Mouse (Mus musculus): ENCODE measurements at regions not wholly inside any gene's neighbourhood (a gene's known extent, or its start where the extent isn't known, plus 50 kb on each side); places are given as distances from the start of the nearest gene placed in this dataset.

DNA sequence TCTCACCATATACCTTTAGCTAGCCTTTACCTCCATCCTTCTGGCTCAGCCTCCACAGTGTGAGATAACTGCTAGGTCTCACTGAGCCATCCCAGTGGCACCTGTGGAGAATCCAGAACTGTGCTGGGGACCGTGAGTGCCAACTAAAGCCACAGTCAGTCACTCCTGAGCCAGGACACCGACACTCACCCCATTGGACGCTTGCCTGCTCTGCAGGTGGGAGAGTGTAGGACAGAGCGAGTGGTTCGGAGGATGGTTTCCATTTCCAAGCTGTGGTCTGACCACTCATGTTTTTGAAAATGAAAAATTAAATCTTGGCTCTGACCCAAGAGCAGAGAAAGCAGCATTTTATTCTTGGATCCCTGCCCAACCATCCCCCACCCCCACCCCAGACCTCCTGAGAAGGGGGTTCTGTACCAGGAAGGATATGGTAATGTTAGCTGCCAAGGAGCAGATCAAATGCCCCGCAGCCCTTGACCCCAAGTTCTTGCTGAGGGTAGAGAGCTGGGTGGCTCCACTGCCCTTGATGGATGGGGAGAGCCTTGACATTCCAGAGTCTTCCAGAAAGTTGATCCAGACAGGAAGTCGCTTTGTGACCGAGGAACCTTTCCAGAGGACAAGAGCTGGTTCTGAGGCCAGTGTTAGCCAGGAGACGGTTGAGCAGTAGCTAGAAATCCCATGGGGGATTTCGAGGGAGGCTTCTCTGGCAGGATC, 83.3 kb upstream of the Smim23 start:
- 43% methylated on average over 10 of the region's 10 CpGs for WGBS (ENCODE audit: insufficient replicate concordance)
- H3K9me3 ChIP-seq (replicated peaks; ENCODE audit: control insufficient read depth, low read length): no peaks in the 10 kb centered on the region
- no peak for ATAC-seq (ENCODE audit: low read depth)
- no peak overlapping the region for H3K4me3 ChIP-seq (ENCODE audit: low read depth, low read length)
- H3K36me3 ChIP-seq (ENCODE audit: control insufficient read depth, insufficient read depth): no peaks in the 10 kb centered on the region
- H3K27ac ChIP-seq (ENCODE audit: low read length): no peak overlapping the region
- no peaks in the 10 kb centered on the region for H3K27me3 ChIP-seq (ENCODE audit: control insufficient read depth, insufficient read depth, low read depth, low read length)
- no peaks in the 10 kb centered on the region for H3K4me1 ChIP-seq (ENCODE audit: control insufficient read depth, low read depth, low read length)
- H3K9ac ChIP-seq (ENCODE audit: low read depth, low read length): no peak overlapping the region
- no peak overlapping the region for H3K4me2 ChIP-seq (ENCODE audit: low read depth, low read length)

- Histone ChIP-seq H3K4me3 (ENCODE audit: low read depth, low read length) (no peak overlapping the region), H3K9me3 (replicated peaks; ENCODE audit: control insufficient read depth, low read length) (no peaks in the 10 kb centered on the region), H3K27me3 (ENCODE audit: control insufficient read depth, insufficient read depth, low read depth, low read length) (no peaks in the 10 kb centered on the region), H3K4me1 (ENCODE audit: control insufficient read depth, low read depth, low read length) (no peaks in the 10 kb centered on the region), H3K4me2 (ENCODE audit: low read depth, low read length) (no peak overlapping the region), H3K36me3 (ENCODE audit: control insufficient read depth, insufficient read depth) (no peaks in the 10 kb centered on the region), H3K27ac (ENCODE audit: low read length) (no peak overlapping the region), H3K9ac (ENCODE audit: low read depth, low read length) (no peak overlapping the region)
- no peak for ATAC-seq (ENCODE audit: low read depth)
Observed at GRCm38 (mm10) chr11:32903970-32904369, 79.6 kb upstream of the Smim23 start.

- 69% methylated on average over 3 of the region's 3 CpGs for WGBS (ENCODE audit: insufficient replicate concordance)
- H3K4me3 ChIP-seq (ENCODE audit: low read depth, low read length): no peak overlapping the region
Observed at GRCm38 (mm10) chr11:32903389-32903788, 79.0 kb upstream of the Smim23 start.

GRCm38 (mm10) chr11:32902923-32903322, 78.5 kb upstream of the Smim23 start:
- Histone ChIP-seq H3K9ac (ENCODE audit: low read depth, low read length) (no peak overlapping the region), H3K27me3 (ENCODE audit: control insufficient read depth, insufficient read depth, low read depth, low read length) (no peaks in the 10 kb centered on the region), H3K36me3 (ENCODE audit: control insufficient read depth, insufficient read depth) (no peaks in the 10 kb centered on the region), H3K27ac (ENCODE audit: low read length) (no peak overlapping the region), H3K4me2 (ENCODE audit: low read depth, low read length) (no peak overlapping the region), H3K4me1 (ENCODE audit: control insufficient read depth, low read depth, low read length) (no peaks in the 10 kb centered on the region), H3K4me3 (ENCODE audit: low read depth, low read length) (no peak overlapping the region), H3K9me3 (replicated peaks; ENCODE audit: control insufficient read depth, low read length) (no peaks in the 10 kb centered on the region)
- whole genome bisulfite sequencing (ENCODE audit: insufficient replicate concordance): 48% methylated on average over 9 of the region's 10 CpGs
- ATAC-seq (ENCODE audit: low read depth): no peak

More at GRCm38 (mm10) chr11:32903389-32903788, 79.0 kb upstream of the Smim23 start:
- H3K4me1 ChIP-seq (ENCODE audit: control insufficient read depth, low read depth, low read length): no peaks in the 10 kb centered on the region
- H3K9me3 ChIP-seq (replicated peaks; ENCODE audit: control insufficient read depth, low read length): no peaks in the 10 kb centered on the region
- no peak overlapping the region for H3K4me2 ChIP-seq (ENCODE audit: low read depth, low read length)
- H3K27ac ChIP-seq (ENCODE audit: low read length): no peak overlapping the region
- ATAC-seq (ENCODE audit: low read depth): no peak
- no peak overlapping the region for H3K9ac ChIP-seq (ENCODE audit: low read depth, low read length)
- H3K27me3 ChIP-seq (ENCODE audit: control insufficient read depth, insufficient read depth, low read depth, low read length): no peaks in the 10 kb centered on the region
- no peaks in the 10 kb centered on the region for H3K36me3 ChIP-seq (ENCODE audit: control insufficient read depth, insufficient read depth)

DNA sequence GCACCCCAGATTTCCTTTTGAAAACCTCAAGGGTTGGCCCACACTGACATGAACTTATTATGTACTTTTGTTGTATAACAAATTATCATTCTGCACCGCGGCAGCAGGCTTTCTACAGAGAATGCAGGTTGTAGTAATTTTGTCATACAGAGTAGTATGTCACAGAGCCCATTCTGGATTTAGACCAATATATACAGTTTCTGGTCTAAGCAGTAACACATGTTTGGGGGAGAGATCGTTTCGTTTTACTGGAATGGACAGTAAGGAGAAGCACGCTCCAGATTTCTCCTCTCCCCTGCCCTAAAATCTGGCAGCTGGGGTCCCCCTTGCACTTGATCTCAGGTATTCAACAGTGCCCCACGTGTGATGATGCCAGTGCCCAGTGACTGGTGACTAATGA, 76.0 kb upstream of the Smim23 start:
- Histone ChIP-seq H3K27ac (ENCODE audit: low read length) (no peak overlapping the region), H3K9ac (ENCODE audit: low read depth, low read length) (no peak overlapping the region), H3K9me3 (replicated peaks; ENCODE audit: control insufficient read depth, low read length) (no peaks in the 10 kb centered on the region), H3K4me1 (ENCODE audit: control insufficient read depth, low read depth, low read length) (no peaks in the 10 kb centered on the region), H3K27me3 (ENCODE audit: control insufficient read depth, insufficient read depth, low read depth, low read length) (no peaks in the 10 kb centered on the region), H3K4me2 (ENCODE audit: low read depth, low read length) (no peak overlapping the region), H3K36me3 (ENCODE audit: control insufficient read depth, insufficient read depth) (no peaks in the 10 kb centered on the region), H3K4me3 (ENCODE audit: low read depth, low read length) (no peak overlapping the region)
- no peak for ATAC-seq (ENCODE audit: low read depth)
- 60% methylated on average over 6 of the region's 6 CpGs for WGBS (ENCODE audit: insufficient replicate concordance)

- H3K9ac ChIP-seq (ENCODE audit: low read depth, low read length): no peak overlapping the region
- H3K36me3 ChIP-seq (ENCODE audit: control insufficient read depth, insufficient read depth): no peaks in the 10 kb centered on the region
- H3K27me3 ChIP-seq (ENCODE audit: control insufficient read depth, insufficient read depth, low read depth, low read length): no peaks in the 10 kb centered on the region
- no peak overlapping the region for H3K4me2 ChIP-seq (ENCODE audit: low read depth, low read length)
- H3K4me3 ChIP-seq (ENCODE audit: low read depth, low read length): no peak overlapping the region
- no peak overlapping the region for H3K27ac ChIP-seq (ENCODE audit: low read length)
- no peak for ATAC-seq (ENCODE audit: low read depth)
- 53% methylated on average over 13 of the region's 13 CpGs for WGBS (ENCODE audit: insufficient replicate concordance)
- H3K9me3 ChIP-seq (replicated peaks; ENCODE audit: control insufficient read depth, low read length): no peaks in the 10 kb centered on the region
- no peaks in the 10 kb centered on the region for H3K4me1 ChIP-seq (ENCODE audit: control insufficient read depth, low read depth, low read length)
Observed at GRCm38 (mm10) chr11:32899604-32900216, 75.3 kb upstream of the Smim23 start.

DNA sequence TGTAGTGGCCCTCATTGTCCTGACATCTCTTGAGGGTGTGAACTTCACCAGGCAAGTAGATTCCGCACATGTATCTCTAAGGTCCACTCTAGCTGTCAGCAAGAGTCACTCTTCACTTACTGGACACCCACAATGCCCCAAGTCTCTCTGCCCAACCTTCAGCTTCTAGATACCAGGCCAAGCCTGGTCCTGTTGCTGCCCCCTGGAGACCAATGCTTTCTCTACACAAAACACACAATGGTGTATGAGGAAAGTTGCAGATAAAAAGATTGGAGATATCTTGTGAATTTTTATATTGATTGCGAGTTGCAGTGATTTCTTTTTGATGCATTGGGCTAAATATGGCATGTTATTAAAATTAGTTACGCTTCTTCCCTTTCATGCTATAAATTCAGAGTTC, 71.0 kb upstream of the Smim23 start:
- H3K27ac ChIP-seq (ENCODE audit: low read length): no peak overlapping the region
- no peak overlapping the region for H3K4me2 ChIP-seq (ENCODE audit: low read depth, low read length)
- H3K36me3 ChIP-seq (ENCODE audit: control insufficient read depth, insufficient read depth): no peaks in the 10 kb centered on the region
- no peak for ATAC-seq (ENCODE audit: low read depth)
- H3K4me1 ChIP-seq (ENCODE audit: control insufficient read depth, low read depth, low read length): no peaks in the 10 kb centered on the region
- H3K4me3 ChIP-seq (ENCODE audit: low read depth, low read length): no peak overlapping the region
- H3K27me3 ChIP-seq (ENCODE audit: control insufficient read depth, insufficient read depth, low read depth, low read length): no peaks in the 10 kb centered on the region
- no peaks in the 10 kb centered on the region for H3K9me3 ChIP-seq (replicated peaks; ENCODE audit: control insufficient read depth, low read length)
- 61% methylated on average over 3 of the region's 3 CpGs for WGBS (ENCODE audit: insufficient replicate concordance)
- H3K9ac ChIP-seq (ENCODE audit: low read depth, low read length): no peak overlapping the region

DNA sequence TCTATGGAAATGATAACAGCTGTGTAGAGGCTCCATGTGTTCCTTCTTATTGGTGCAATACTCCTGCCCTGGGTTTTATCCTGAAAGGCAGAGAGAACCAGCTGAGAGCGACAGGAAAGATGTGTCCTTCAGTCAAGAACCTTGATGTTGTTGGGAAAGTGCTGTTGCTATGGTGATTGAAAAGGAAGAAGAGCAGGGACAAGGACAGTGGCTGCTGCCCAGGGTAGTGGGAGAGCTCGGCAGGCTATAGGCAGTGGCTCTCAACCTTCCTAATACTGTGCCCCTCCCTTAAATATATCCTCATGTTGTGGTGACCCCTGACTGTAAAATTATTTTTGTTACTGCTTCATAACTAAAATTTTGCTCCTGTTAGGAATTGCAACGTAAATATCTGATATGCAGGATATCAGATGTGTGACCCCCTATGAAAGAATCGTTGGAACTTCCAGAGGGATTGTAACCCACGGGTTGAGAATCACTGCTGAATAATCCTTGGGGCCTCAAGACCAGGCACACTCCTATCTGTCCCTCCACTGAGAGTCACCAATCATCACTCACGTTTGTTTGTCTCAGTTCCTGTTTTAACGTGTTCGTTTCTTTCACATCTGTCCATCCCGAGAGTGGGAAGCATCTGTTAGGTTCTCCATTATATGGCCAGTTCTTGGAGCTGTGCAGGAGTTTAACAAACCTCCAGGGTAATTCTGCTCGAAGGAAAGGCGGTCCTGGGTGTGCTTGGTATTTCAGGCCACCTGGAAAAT, 68.9 kb upstream of the Smim23 start:
- whole genome bisulfite sequencing (ENCODE audit: insufficient replicate concordance): 42% methylated on average over 11 of the region's 11 CpGs
- no peak for ATAC-seq (ENCODE audit: low read depth)

DNA sequence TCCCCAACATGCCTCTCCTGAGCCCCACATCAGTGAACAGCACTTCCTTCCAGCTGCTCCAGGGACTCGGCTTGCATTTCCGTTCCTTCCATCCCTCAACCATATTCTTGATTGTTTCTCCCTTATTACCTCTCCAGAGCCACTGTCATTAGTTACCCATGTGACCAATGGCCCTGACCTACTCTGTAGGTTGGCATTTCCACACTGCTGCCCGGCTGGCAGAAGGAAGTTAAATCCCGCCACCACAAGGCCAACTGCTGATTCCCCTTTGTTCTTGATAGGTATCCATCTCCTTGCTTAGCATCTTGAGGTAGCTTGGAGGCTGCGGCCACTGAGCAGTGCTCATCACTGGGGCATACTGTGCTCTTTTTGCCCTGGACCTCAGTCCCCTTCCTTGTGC, 68.1 kb upstream of the Smim23 start:
- H3K36me3 ChIP-seq (ENCODE audit: control insufficient read depth, insufficient read depth): no peaks in the 10 kb centered on the region
- H3K9ac ChIP-seq (ENCODE audit: low read depth, low read length): no peak overlapping the region
- H3K4me2 ChIP-seq (ENCODE audit: low read depth, low read length): no peak overlapping the region
- H3K27ac ChIP-seq (ENCODE audit: low read length): no peak overlapping the region
- H3K27me3 ChIP-seq (ENCODE audit: control insufficient read depth, insufficient read depth, low read depth, low read length): no peaks in the 10 kb centered on the region
- WGBS (ENCODE audit: insufficient replicate concordance): 56% methylated on average over 5 of the region's 5 CpGs
- H3K9me3 ChIP-seq (replicated peaks; ENCODE audit: control insufficient read depth, low read length): no peaks in the 10 kb centered on the region
- H3K4me1 ChIP-seq (ENCODE audit: control insufficient read depth, low read depth, low read length): no peaks in the 10 kb centered on the region
- H3K4me3 ChIP-seq (ENCODE audit: low read depth, low read length): no peak overlapping the region
- no peak for ATAC-seq (ENCODE audit: low read depth)

More for the DNA sequence above, 68.9 kb upstream of the Smim23 start:
- no peaks in the 10 kb centered on the region for H3K4me1 ChIP-seq (ENCODE audit: control insufficient read depth, low read depth, low read length)
- H3K36me3 ChIP-seq (ENCODE audit: control insufficient read depth, insufficient read depth): no peaks in the 10 kb centered on the region
- no peak overlapping the region for H3K4me3 ChIP-seq (ENCODE audit: low read depth, low read length)
- H3K27me3 ChIP-seq (ENCODE audit: control insufficient read depth, insufficient read depth, low read depth, low read length): no peaks in the 10 kb centered on the region
- H3K4me2 ChIP-seq (ENCODE audit: low read depth, low read length): no peak overlapping the region
- no peak overlapping the region for H3K27ac ChIP-seq (ENCODE audit: low read length)
- H3K9me3 ChIP-seq (replicated peaks; ENCODE audit: control insufficient read depth, low read length): no peaks in the 10 kb centered on the region
- no peak overlapping the region for H3K9ac ChIP-seq (ENCODE audit: low read depth, low read length)

Data from liver, embryonic 16.5 days (tissue).